Comparison of ENCODE assay signal across 9 mouse cellular contexts in genomic region chr15:7931605-7932008, GRCm38 (mm10).
DNase-seq lines count a peak whose midpoint lies in the region; ATAC-seq lines count a peak whose summit lies in the region.
"Had no signal": no experiment of that assay in that cellular context is flagged by ENCODE, and none has a peak within 500 bp of the region (broad histone marks: within the 10 kb centered on the region; RNA-seq: fewer than 3 reads in every experiment).

No protein-coding gene starts in this region.

- no peak overlapping the region for H3K4me3 ChIP-seq in lung, embryonic 16.5 days (ENCODE audit: low read length)
- no peak overlapping the region for H3K4me3 ChIP-seq in midbrain, embryonic 16.5 days (ENCODE audit: low read depth, low read length)
- H3K4me3 ChIP-seq: midbrain, embryonic 12.5 days had no signal

- H3K9ac ChIP-seq in lung, embryonic 16.5 days (ENCODE audit: low read length): no peak overlapping the region
- no peak overlapping the region for H3K9ac ChIP-seq in midbrain, embryonic 16.5 days (ENCODE audit: low read depth, low read length)
- H3K9ac ChIP-seq: midbrain, embryonic 12.5 days had no signal

- no peak overlapping the region for H3K27ac ChIP-seq in lung, embryonic 16.5 days (ENCODE audit: low read length)
- H3K27ac ChIP-seq in midbrain, embryonic 16.5 days (ENCODE audit: low read length): no peak overlapping the region
- H3K27ac ChIP-seq: midbrain, embryonic 12.5 days had no signal

- H3K9me3 ChIP-seq in lung, embryonic 16.5 days (ENCODE audit: control insufficient read depth, low read length): no peaks in the 10 kb centered on the region
- no peaks in the 10 kb centered on the region for H3K9me3 ChIP-seq in midbrain, embryonic 16.5 days (replicated peaks; ENCODE audit: control insufficient read depth, low read length, poor library complexity, severe bottlenecking)
- H3K9me3 ChIP-seq: midbrain, embryonic 12.5 days had no signal

- H3K4me2 ChIP-seq in lung, embryonic 16.5 days (ENCODE audit: low read depth, low read length): no peak overlapping the region
- no peak overlapping the region for H3K4me2 ChIP-seq in midbrain, embryonic 16.5 days (ENCODE audit: low read length)
- H3K4me2 ChIP-seq: midbrain, embryonic 12.5 days had no signal

- 54% methylated on average over 8 of the region's 8 CpGs for WGBS in lung, embryonic 16.5 days
- 91% methylated on average over 8 of the region's 8 CpGs for WGBS in midbrain, embryonic 16.5 days

- peak; percentile 92 for ATAC-seq in lung, embryonic 16.5 days (ENCODE audit: low read depth)
- ATAC-seq in midbrain, embryonic 16.5 days: no peak

- H3K4me1 ChIP-seq in lung, embryonic 16.5 days (replicated peaks; ENCODE audit: control insufficient read depth, insufficient read depth, low read length): peaks cover 12% of the 10 kb centered on the region
- no peaks in the 10 kb centered on the region for H3K4me1 ChIP-seq in midbrain, embryonic 16.5 days (ENCODE audit: control insufficient read depth, insufficient read depth, low read length)
- H3K4me1 ChIP-seq: midbrain, embryonic 12.5 days had no signal

- no peaks in the 10 kb centered on the region for H3K27me3 ChIP-seq in lung, embryonic 16.5 days (ENCODE audit: control insufficient read depth, insufficient read depth, low read depth, low read length)
- no peaks in the 10 kb centered on the region for H3K27me3 ChIP-seq in midbrain, embryonic 16.5 days (ENCODE audit: control insufficient read depth, insufficient read depth, low read depth, low read length)
- H3K27me3 ChIP-seq: midbrain, embryonic 12.5 days had no signal

- H3K36me3 ChIP-seq in lung, embryonic 16.5 days (ENCODE audit: control insufficient read depth, insufficient read depth, low read length): no peaks in the 10 kb centered on the region
- H3K36me3 ChIP-seq in midbrain, embryonic 16.5 days (ENCODE audit: control insufficient read depth, insufficient read depth, low read length): no peaks in the 10 kb centered on the region
- H3K36me3 ChIP-seq: midbrain, embryonic 12.5 days had no signal

- peak; percentile 22 to 54 for DNase-seq in frontal cortex, adult 2 months (ENCODE audit: extremely low spot score in 1 of 2, low spot score in 1 of 2)
- no peak for DNase-seq in frontal cortex, postnatal 14 days (ENCODE audit: low spot score in 2 of 2)
- DNase-seq in fat pad, adult 2 months (ENCODE audit: extremely low read depth, low read depth, low spot score): peak; percentile 49
- peak; percentile 19 to 21 for DNase-seq in kidney, adult 8-10 months
- DNase-seq in neural tube, embryonic 10.5 days (ENCODE audit: extremely low spot score, low spot score): no peak
- no peak for DNase-seq in spleen, postnatal 14 days (ENCODE audit: low spot score in 2 of 2)

Comparison
In these comparisons a context has a peak if more than half of its experiments do, and no peak if none do; other contexts are left out.
1. DNase-seq: peak in frontal cortex, adult 2 months (2 of 2), fat pad, adult 2 months (single experiment) and kidney, adult 8-10 months (2 of 2); none in frontal cortex, postnatal 14 days (0 of 2), neural tube, embryonic 10.5 days (single experiment) and spleen, postnatal 14 days (0 of 2).